Mouse (Mus musculus): ENCODE results near the gene Ccr7. TPM values are rescaled to one million over a fixed set of nuclear protein-coding genes. Genes with fewer than 3 reads are reported as not detected.

Gene Ccr7
- total and polyA plus RNA-seq, 3 experiments: 0.04 to 0.06 TPM; not detected in 1

DNA sequence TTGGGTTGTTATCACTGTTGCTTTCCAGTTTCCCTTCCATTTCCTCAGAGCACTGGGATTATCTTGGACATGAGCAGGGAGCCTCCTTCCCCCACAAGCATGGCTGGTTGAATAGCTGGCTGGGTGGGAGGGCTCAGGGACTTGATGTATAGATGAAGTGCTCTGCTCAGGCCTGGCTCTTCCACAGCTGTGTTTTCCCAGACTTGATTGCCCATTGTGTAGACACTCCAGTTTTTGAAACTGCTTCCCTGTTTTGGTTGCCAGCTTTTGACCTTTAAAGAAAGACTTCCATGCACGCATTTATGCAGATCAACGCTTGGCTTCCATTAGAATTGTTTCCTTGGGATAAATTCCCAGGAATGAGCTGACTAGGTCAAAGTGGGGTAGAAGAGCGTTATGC, 32.2 kb downstream of the Ccr7 start:
- H3K36me3 ChIP-seq (ENCODE audit: control insufficient read depth in 1 of 2, insufficient read depth in 2 of 2, low read length in 2 of 2): peaks cover 0 to 6% of the 10 kb centered on the region in 2 experiments; a peak in 2 of 4 replicates
- H3K27me3 ChIP-seq (ENCODE audit: control insufficient read depth in 1 of 2, insufficient read depth in 2 of 2, low read length in 2 of 2): no peaks in the 10 kb centered on the region
- no peak for DNase-seq (ENCODE audit: low read depth, low spot score)
- no peaks in the 10 kb centered on the region for H3K9me3 ChIP-seq (replicated peaks; ENCODE audit: insufficient read depth, low read length)
- peaks cover 0 to 18% of the 10 kb centered on the region in 2 experiments; a peak in 2 of 4 replicates for H3K4me1 ChIP-seq (ENCODE audit: control insufficient read depth in 1 of 2, insufficient read depth in 2 of 2, low read length in 2 of 2)
- no peaks in the 10 kb centered on the region for H3K79me2 ChIP-seq (ENCODE audit: control insufficient read depth, insufficient read depth, low read length, poor library complexity)
- no peak overlapping the region for H3K27ac ChIP-seq (ENCODE audit: control insufficient read depth, low read depth, low read length)
- H3K9ac ChIP-seq (ENCODE audit: control insufficient read depth, low read depth, low read length, poor library complexity, severe bottlenecking): no peak overlapping the region
- no peak for TF ChIP-seq MAFK (IDR thresholded peaks at IDR 0.05; ENCODE audit: borderline replicate concordance, low read depth, low read length)
- TF ChIP-seq SIN3A (IDR thresholded peaks at IDR 0.05; ENCODE audit: low read length): no peak
- no peak for TF ChIP-seq TBP (IDR thresholded peaks at IDR 0.05; ENCODE audit: low read depth, low read length)
- TF ChIP-seq ZNF384 (IDR thresholded peaks at IDR 0.05; ENCODE audit: low read depth, low read length): no peak
- TF ChIP-seq RAD21 (IDR thresholded peaks at IDR 0.05; ENCODE audit: low read depth, low read length): no peak
- no peak for TF ChIP-seq ZMIZ1 (IDR thresholded peaks at IDR 0.05; ENCODE audit: low read depth, low read length)
- no peak for TF ChIP-seq ETS1 (IDR thresholded peaks at IDR 0.05; ENCODE audit: low read depth, low read length)
- no peak for TF ChIP-seq RCOR1 (IDR thresholded peaks at IDR 0.05; ENCODE audit: low read depth, low read length)
- no peak for TF ChIP-seq MAX (IDR thresholded peaks at IDR 0.05; ENCODE audit: low read length)
- no peak for TF ChIP-seq ELF1 (IDR thresholded peaks at IDR 0.05; ENCODE audit: low read depth, low read length)
- no peak for TF ChIP-seq POLR2A (IDR thresholded peaks at IDR 0.05; ENCODE audit: control insufficient read depth in 1 of 2, insufficient read depth in 1 of 2, low read depth in 1 of 2, low read length in 2 of 2, poor library complexity in 1 of 2)
- no peak for TF ChIP-seq CTCF (IDR thresholded peaks at IDR 0.05 in 2 of 3, conservative IDR thresholded peaks at IDR 0.05 in 1 of 3; ENCODE audit: control insufficient read depth in 1 of 3, insufficient read depth in 1 of 3, low read depth in 2 of 3, low read length in 3 of 3, poor library complexity in 1 of 3, severe bottlenecking in 1 of 3)
- no peak for TF ChIP-seq USF2 (IDR thresholded peaks at IDR 0.05; ENCODE audit: borderline replicate concordance in 1 of 2, insufficient read depth in 1 of 2, low read depth in 1 of 2, low read length in 2 of 2)
- TF ChIP-seq GABPA (IDR thresholded peaks at IDR 0.05; ENCODE audit: low read depth, low read length): no peak
- TF ChIP-seq MYB (IDR thresholded peaks at IDR 0.05; ENCODE audit: low read depth, low read length): no peak
- no peak for TF ChIP-seq GATA1 (IDR thresholded peaks at IDR 0.05; ENCODE audit: low read depth, low read length)
- TF ChIP-seq UBTF (IDR thresholded peaks at IDR 0.05; ENCODE audit: borderline replicate concordance, insufficient read depth, low read depth, low read length): no peak
- no peak overlapping the region for H3K4me3 ChIP-seq (ENCODE audit: control insufficient read depth in 1 of 2, insufficient read depth in 1 of 2, low read depth in 2 of 2, low read length in 2 of 2)

DNA sequence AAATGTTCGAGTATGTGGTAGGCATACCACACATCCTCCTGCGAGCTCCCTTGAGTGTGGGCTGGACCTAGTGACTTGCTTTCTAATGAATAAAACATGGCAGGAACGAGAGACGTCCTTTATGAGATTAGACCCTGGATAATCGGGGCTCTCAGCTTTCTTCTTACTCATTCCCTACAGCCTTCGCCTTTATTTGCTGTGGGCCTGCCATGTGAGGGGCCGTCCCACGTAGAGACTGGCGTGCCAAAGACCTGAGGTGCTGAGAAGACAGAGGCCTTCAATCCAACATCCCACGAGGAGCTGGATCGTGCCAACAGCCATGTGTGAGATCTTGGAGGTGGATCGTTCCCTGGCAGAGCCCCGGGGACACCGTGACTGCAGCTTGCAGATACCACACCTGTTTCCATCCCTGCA, 33.7 kb downstream of the Ccr7 start:
- no peak for DNase-seq (ENCODE audit: low read depth, low spot score)
- H3K79me2 ChIP-seq (ENCODE audit: control insufficient read depth, insufficient read depth, low read length, poor library complexity): no peaks in the 10 kb centered on the region
- peaks cover 0 to 6% of the 10 kb centered on the region in 2 experiments; a peak in 1 of 4 replicates for H3K4me1 ChIP-seq (ENCODE audit: control insufficient read depth in 1 of 2, insufficient read depth in 2 of 2, low read length in 2 of 2)
- no peak overlapping the region for H3K4me3 ChIP-seq (ENCODE audit: control insufficient read depth in 1 of 2, insufficient read depth in 1 of 2, low read depth in 2 of 2, low read length in 2 of 2)
- no peaks in the 10 kb centered on the region for H3K36me3 ChIP-seq (ENCODE audit: control insufficient read depth in 1 of 2, insufficient read depth in 2 of 2, low read length in 2 of 2)
- H3K9ac ChIP-seq (ENCODE audit: control insufficient read depth, low read depth, low read length, poor library complexity, severe bottlenecking): no peak overlapping the region
- no peak for TF ChIP-seq EP300 (IDR thresholded peaks at IDR 0.05; ENCODE audit: low read depth in 1 of 2, low read length in 2 of 2)
- TF ChIP-seq MYC (IDR thresholded peaks at IDR 0.05; ENCODE audit: low read depth, low read length): no peak
- no peak for TF ChIP-seq RCOR1 (IDR thresholded peaks at IDR 0.05; ENCODE audit: low read depth, low read length)
- TF ChIP-seq KAT2A (conservative IDR thresholded peaks at IDR 0.05; ENCODE audit: low read depth, low read length): no peak
- TF ChIP-seq ELF1 (IDR thresholded peaks at IDR 0.05; ENCODE audit: low read depth, low read length): no peak
- TF ChIP-seq E2F4 (IDR thresholded peaks at IDR 0.05; ENCODE audit: borderline replicate concordance, low read depth, low read length): no peak
- TF ChIP-seq RAD21 (IDR thresholded peaks at IDR 0.05; ENCODE audit: low read depth, low read length): no peak
- no peak for TF ChIP-seq MEF2A (IDR thresholded peaks at IDR 0.05; ENCODE audit: extremely low read depth, insufficient replicate concordance, low read depth, low read length, poor library complexity, severe bottlenecking)
- no peak for TF ChIP-seq ZNF384 (IDR thresholded peaks at IDR 0.05; ENCODE audit: low read depth, low read length)
- TF ChIP-seq CTCF (IDR thresholded peaks at IDR 0.05 in 2 of 3, conservative IDR thresholded peaks at IDR 0.05 in 1 of 3; ENCODE audit: control insufficient read depth in 1 of 3, insufficient read depth in 1 of 3, low read depth in 2 of 3, low read length in 3 of 3, poor library complexity in 1 of 3, severe bottlenecking in 1 of 3): no peak
- no peak for TF ChIP-seq JUND (IDR thresholded peaks at IDR 0.05; ENCODE audit: low read depth, low read length)
- TF ChIP-seq TBP (IDR thresholded peaks at IDR 0.05; ENCODE audit: low read depth, low read length): no peak
- TF ChIP-seq ZC3H11A (IDR thresholded peaks at IDR 0.05; ENCODE audit: low read depth, low read length): no peak
- no peak for TF ChIP-seq MAX (IDR thresholded peaks at IDR 0.05; ENCODE audit: low read length)
- no peak for TF ChIP-seq POLR2AphosphoS2 (IDR thresholded peaks at IDR 0.05; ENCODE audit: low read length)
- TF ChIP-seq MAFK (IDR thresholded peaks at IDR 0.05; ENCODE audit: borderline replicate concordance, low read depth, low read length): no peak
- no peak for TF ChIP-seq USF2 (IDR thresholded peaks at IDR 0.05; ENCODE audit: borderline replicate concordance in 1 of 2, insufficient read depth in 1 of 2, low read depth in 1 of 2, low read length in 2 of 2)
- no peak for TF ChIP-seq ZKSCAN1 (IDR thresholded peaks at IDR 0.05; ENCODE audit: low read depth, low read length)
- no peak for TF ChIP-seq TAL1 (IDR thresholded peaks at IDR 0.05; ENCODE audit: low read length)
- no peak overlapping the region for H3K27ac ChIP-seq (ENCODE audit: control insufficient read depth, low read depth, low read length)
- H3K9me3 ChIP-seq (replicated peaks; ENCODE audit: insufficient read depth, low read length): no peaks in the 10 kb centered on the region
- no peaks in the 10 kb centered on the region for H3K27me3 ChIP-seq (ENCODE audit: control insufficient read depth in 1 of 2, insufficient read depth in 2 of 2, low read length in 2 of 2)

All from MEL (cell line).